Mouse (Mus musculus): ENCODE measurements around the gene Acads.

- TF ChIP-seq GATA1 (IDR thresholded peaks at IDR 0.05; ENCODE audit: low read length) (no peak), TAL1 (IDR thresholded peaks at IDR 0.05; ENCODE audit: low read length) (no peak)
Measured at GRCm38 (mm10) chr5:115126578-115127312, 7.6 kb upstream of the Acads start.

Data from erythroblast, embryonic 14.5 days (primary cell).